Mouse (Mus musculus) liver, embryonic 14.5 days (tissue): ENCODE results near the gene Col4a3. TPM values are rescaled to one million over a fixed set of nuclear protein-coding genes. Genes with fewer than 3 reads are reported as not detected.

ENCODE experiments used
- ATAC-seq: fragments of 200-750 bp; cut with Nextera tagmentation; 2 replicates; pipeline ENCODE4 v1.8.0; 2017; ENCODE audit warnings: moderate number of reproducible peaks, mild to moderate bottlenecking, moderate library complexity; ENCODE audit not compliant: insufficient read depth
- DNase-seq, 3 experiments: peaks; one replicate each; pipeline ENCODE4 v3.0.0-alpha.2; 2012 to 2013; ENCODE audit warnings: low read depth in 3 of 3, low spot score in 3 of 3
- H3K27ac ChIP-seq: fragments of 300-500 bp; sonication (generic); 2 replicates; pipeline ENCODE4 v1.5.1; 2014; ENCODE audit warnings: moderate library complexity, mild to moderate bottlenecking, control low read depth, inconsistent platforms
- H3K27me3 ChIP-seq: fragments of 300-500 bp; sonication (generic); 2 replicates; pipeline ENCODE4 v1.6.1; 2014; ENCODE audit warnings: mild to moderate bottlenecking, low read length, moderate library complexity; ENCODE audit not compliant: control insufficient read depth, insufficient read depth
- H3K36me3 ChIP-seq: fragments of 300-500 bp; sonication (generic); replicated peaks from 2 replicates; pipeline ENCODE4 v1.6.1; 2014; ENCODE audit warnings: low read depth; ENCODE audit not compliant: control insufficient read depth, insufficient read depth
- H3K4me1 ChIP-seq, 2 experiments: fragments of 200-500 bp in 1 of 2; fragments of 300-500 bp in 1 of 2; sonication (generic) in 1 of 2; replicated peaks; 2 replicates each; pipeline ENCODE4 v1.6.1; 2012 to 2014; ENCODE audit warnings: antibody characterized with exemption in 1 of 2, inconsistent platforms in 1 of 2, low read length in 1 of 2; ENCODE audit not compliant: control insufficient read depth in 2 of 2, insufficient read depth in 2 of 2
- H3K4me2 ChIP-seq: fragments of 300-500 bp; sonication (generic); 2 replicates; pipeline ENCODE4 v1.6.1; 2014; ENCODE audit warnings: low read depth, mild to moderate bottlenecking, control low read depth, moderate library complexity
- H3K4me3 ChIP-seq, 2 experiments: fragments of 200-500 bp in 1 of 2; fragments of 300-500 bp in 1 of 2; sonication (generic) in 1 of 2; 2 replicates each; pipeline ENCODE4 v1.5.1; 2012 to 2014; ENCODE audit warnings: low read depth in 2 of 2, low read length in 2 of 2, mild to moderate bottlenecking in 2 of 2, control low read depth in 1 of 2, inconsistent platforms in 1 of 2, moderate library complexity in 1 of 2; ENCODE audit not compliant: insufficient read depth in 1 of 2
- H3K9ac ChIP-seq: fragments of 300-500 bp; sonication (generic); replicated peaks from 2 replicates; pipeline ENCODE4 v1.6.1; 2014; ENCODE audit warnings: mild to moderate bottlenecking, control low read depth, moderate library complexity
- H3K9me3 ChIP-seq: fragments of 300-500 bp; sonication (generic); 2 replicates; pipeline ENCODE4 v1.6.1; 2016; ENCODE audit warnings: low read length, mixed read lengths; ENCODE audit not compliant: control insufficient read depth
- CTCF ChIP-seq: IDR thresholded peaks from 2 replicates; pipeline ENCODE4 v1.5.1; 2016; ENCODE audit warnings: antibody characterized with exemption, low read depth, control low read depth
- EP300 ChIP-seq: IDR thresholded peaks from 2 replicates; pipeline ENCODE4 v1.6.1; 2016; ENCODE audit warnings: antibody characterized with exemption, low read depth
- WGBS: fragments of 180-500 bp; shearing (Covaris S2); extraction: QIAGEN DNeasy Blood & Tissue Kit; methylation state at CpG from one replicate; pipeline ENCODE4 v1.1.7; 2014; ENCODE audit not compliant: insufficient replicate concordance; 5-methylcytosine and 5-hydroxymethylcytosine counted together
- polyA plus RNA-seq, 2 experiments: library from polyadenylated mRNA; depleted of rRNA in 1 of 2; stranded (reverse) in 1 of 2; unstranded in 1 of 2; fragments of >200 nt; fragmentation: Nextera tagmentation in 1 of 2; extraction: Ambion mirVana in 1 of 2; gene quantifications; 2 replicates each; pipeline versions ENCODE4 v1.2.1 to v1.2.3; 2012 to 2014

Col4a3 gene
- polyA plus RNA-seq, 2 experiments = 0.10 TPM

GRCm38 (mm10) chr1:82578320-82578719, 8.4 kb upstream of the Col4a3 start:
- 47% methylated on average over 4 of the region's 4 CpGs for WGBS

DNA sequence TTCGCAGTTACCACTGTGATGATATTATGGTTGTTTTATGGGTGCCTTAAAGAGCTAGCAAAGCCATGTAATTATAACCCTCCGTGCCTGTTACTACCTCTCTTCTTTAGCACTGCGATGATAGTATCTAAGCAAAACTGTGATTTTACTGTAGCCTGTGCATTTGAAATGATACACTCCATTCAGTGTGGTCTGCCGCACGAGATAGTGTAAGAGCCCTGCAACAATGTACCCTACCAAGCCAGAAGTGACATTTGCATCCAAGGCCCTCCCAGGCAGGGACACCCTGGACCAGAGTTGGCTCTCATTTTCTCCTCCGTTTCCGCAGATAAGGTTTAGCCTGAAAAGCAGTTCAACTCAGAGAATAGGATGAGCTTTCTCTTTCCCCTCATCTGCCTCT, 740 bp upstream of the Col4a3 start:
- ATAC-seq (no peak), DNase-seq (no peak)
- Histone ChIP-seq H3K27me3 (peaks cover 10% of the 10 kb centered on the region), H3K4me1 (no peaks in the 10 kb centered on the region), H3K4me2 (no peak overlapping the region), H3K9ac (no peak overlapping the region), H3K36me3 (no peaks in the 10 kb centered on the region), H3K27ac (no peak overlapping the region), H3K9me3 (no peaks in the 10 kb centered on the region), H3K4me3 (no peak overlapping the region)
- no peak for TF ChIP-seq CTCF
- TF ChIP-seq EP300 = no peak
- 55% methylated on average over 7 of the region's 7 CpGs for WGBS

More at GRCm38 (mm10) chr1:82578320-82578719, 8.4 kb upstream of the Col4a3 start:
- Histone ChIP-seq H3K4me3 (no peak overlapping the region), H3K36me3 (no peaks in the 10 kb centered on the region), H3K27ac (no peak overlapping the region), H3K9me3 (no peaks in the 10 kb centered on the region), H3K27me3 (no peaks in the 10 kb centered on the region), H3K4me1 (no peaks in the 10 kb centered on the region), H3K4me2 (no peak overlapping the region), H3K9ac (no peak overlapping the region)
- ATAC-seq (no peak), DNase-seq (no peak)
- TF ChIP-seq CTCF (no peak), EP300 (no peak)

DNA sequence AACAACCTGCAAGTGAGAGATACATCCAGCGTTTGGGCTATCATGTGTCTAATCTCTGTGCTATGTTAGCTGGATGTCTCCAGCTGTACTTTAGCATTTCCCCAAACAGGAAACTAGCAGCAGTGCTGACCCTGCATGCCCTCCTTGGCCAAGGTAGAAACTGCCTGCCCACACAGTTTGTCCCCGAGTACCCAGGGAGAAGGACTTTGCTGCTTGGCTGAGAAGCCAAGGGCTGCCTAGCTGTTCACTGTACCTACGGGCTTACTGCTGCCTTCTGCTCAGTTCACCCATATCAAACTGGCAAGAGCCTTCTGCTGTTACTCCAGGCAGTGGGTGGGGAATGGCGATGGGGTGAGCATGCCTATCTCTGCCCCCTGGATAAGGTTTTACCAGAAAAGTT, 3.5 kb downstream of the Col4a3 start:
- Histone ChIP-seq H3K4me2 (no peak overlapping the region), H3K27me3 (peaks cover 10% of the 10 kb centered on the region), H3K36me3 (no peaks in the 10 kb centered on the region), H3K9ac (no peak overlapping the region), H3K27ac (no peak overlapping the region), H3K9me3 (no peaks in the 10 kb centered on the region), H3K4me1 (no peaks in the 10 kb centered on the region), H3K4me3 (no peak overlapping the region)
- 32% methylated on average over 4 of the region's 4 CpGs for WGBS
- TF ChIP-seq CTCF (no peak), EP300 (no peak)
- ATAC-seq = no peak
- DNase-seq = no peak

- no peaks in the 10 kb centered on the region for H3K27me3 ChIP-seq
- no peaks in the 10 kb centered on the region for H3K4me1 ChIP-seq
- H3K4me3 ChIP-seq = no peak overlapping the region
- no peaks in the 10 kb centered on the region for H3K9me3 ChIP-seq
- H3K36me3 ChIP-seq = no peaks in the 10 kb centered on the region
- 56% methylated on average over 6 of the region's 6 CpGs for WGBS
- DNase-seq (no peak), ATAC-seq (no peak)
- H3K27ac ChIP-seq = no peak overlapping the region
- H3K9ac ChIP-seq = no peak overlapping the region
- TF ChIP-seq EP300 = no peak
- TF ChIP-seq CTCF = no peak
- no peak overlapping the region for H3K4me2 ChIP-seq
These were observed 10.3 kb downstream of the Col4a3 start for GRCm38 (mm10) chr1:82596864-82597596.

GRCm38 (mm10) chr1:82603198-82603950, 16.7 kb downstream of the Col4a3 start:
- Histone ChIP-seq H3K36me3 (no peaks in the 10 kb centered on the region), H3K4me3 (no peak overlapping the region), H3K9me3 (no peaks in the 10 kb centered on the region), H3K4me1 (no peaks in the 10 kb centered on the region), H3K27ac (no peak overlapping the region), H3K27me3 (no peaks in the 10 kb centered on the region), H3K4me2 (no peak overlapping the region), H3K9ac (no peak overlapping the region)
- ATAC-seq = no peak
- 54% methylated on average over 7 of the region's 7 CpGs for WGBS
- DNase-seq = no peak
- TF ChIP-seq EP300 = no peak
- TF ChIP-seq CTCF = no peak
